Mouse (Mus musculus) fibroblast of lung, adult 2 months (primary cell): Measurements from ENCODE around the gene Fam166b.

Experiments used
- DNase-seq: peaks from one replicate; pipeline ENCODE4 v3.0.0-alpha.2; 2011; ENCODE audit warnings: low read depth

Fam166b gene

GRCm38 (mm10) chr4:43428946-43429345 lies at the start of gene Fam166b:
Gene Fam166b, minus strand, starts transcription at chr4:43429134.
- no peak for DNase-seq

- no peak for DNase-seq
These were observed 49.6 kb upstream of the Fam166b start for GRCm38 (mm10) chr4:43478534-43478858.

DNA sequence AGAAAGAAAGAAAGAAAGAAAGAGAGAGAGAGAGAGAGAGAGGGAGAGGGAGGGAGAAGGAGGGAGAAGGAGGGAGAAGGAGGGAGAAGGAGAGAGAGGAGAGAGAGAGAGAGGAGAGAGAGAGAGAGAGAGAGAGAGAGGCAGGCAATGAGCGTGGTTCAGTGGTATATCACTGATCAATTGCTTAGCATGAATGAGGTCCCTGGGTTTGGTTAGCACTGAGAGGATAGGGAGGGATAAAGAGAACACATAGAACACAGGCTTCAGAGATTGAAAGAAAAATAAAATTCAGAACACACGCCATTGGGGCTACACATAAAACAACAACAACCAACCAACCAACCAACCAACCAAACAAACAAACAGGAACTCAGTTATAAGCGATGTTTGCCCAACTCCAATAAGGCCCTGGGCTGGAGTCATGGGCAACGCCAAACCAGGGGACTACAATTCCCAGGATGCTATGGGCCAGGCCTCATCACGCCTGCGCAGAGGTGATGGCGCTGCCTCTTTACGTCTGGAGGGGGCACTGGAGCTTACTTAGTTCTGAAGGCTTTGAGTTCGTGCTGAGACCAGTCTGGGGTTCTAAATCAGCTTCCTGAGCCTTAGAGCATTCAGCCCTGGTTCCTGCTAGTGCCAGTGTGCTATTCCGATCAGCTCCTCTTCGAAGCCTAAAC lies 49.1 kb upstream of the Fam166b start:
- DNase-seq, result peak; percentile 63

GRCm38 (mm10) chr4:43476604-43477003 lies 47.7 kb upstream of the Fam166b start:
- no peak for DNase-seq

DNA sequence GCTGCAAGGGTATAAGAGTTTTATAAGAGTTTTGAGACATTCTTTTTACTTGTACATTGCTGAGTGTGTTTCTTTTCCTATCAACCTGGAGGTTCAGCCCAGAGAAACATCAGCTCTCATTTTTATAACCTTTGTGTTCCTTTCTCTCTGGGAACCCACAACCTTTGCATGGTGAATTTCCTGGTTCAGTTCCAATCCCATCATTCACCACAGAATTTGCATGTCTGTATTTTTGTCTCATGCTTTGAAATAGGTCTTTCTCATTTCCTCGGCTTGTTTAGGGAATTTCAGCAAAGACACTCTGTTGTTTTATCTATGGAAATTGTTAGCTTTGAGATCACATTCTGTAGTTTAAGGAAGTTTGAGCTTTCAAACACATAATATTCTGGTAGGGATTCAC lies 44.7 kb upstream of the Fam166b start:
- DNase-seq, result no peak

DNA sequence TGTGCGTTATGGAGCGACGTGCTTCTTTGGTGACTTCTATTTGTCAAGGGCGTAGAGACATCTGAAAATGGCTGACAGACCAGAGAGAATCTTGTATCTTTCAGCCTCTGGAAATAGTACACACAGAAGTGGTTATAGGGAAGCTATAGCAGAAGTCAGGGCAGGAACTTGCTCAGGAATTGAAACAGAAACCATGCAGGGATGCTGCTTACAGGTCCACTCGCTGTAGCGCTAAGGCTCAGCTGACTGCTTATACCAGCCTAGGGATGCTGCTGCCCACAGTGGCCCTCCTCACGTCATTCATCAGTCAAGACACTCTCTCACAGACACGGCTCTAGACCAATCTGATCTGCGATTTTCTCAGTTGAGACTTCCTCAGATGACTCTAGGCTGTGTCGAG lies 41.4 kb upstream of the Fam166b start:
- no peak for DNase-seq

DNA sequence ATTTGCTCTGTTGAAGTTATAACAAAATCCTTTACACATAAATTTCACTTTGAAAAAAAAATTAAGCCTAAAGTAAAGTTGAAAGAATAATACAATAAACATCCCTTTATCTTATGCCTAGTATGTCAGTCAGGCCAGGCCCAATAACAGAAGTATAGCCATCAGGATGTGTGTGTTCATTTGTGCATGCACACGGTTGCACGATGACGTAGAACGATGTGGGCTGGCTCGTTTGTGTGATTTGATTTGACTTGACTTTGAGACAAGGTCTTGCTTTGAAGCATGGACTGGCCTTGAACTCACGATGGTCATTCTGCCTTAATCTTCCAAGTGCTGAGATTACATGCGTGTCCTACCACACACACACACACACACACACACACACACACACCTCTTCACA lies 37.9 kb upstream of the Fam166b start:
- DNase-seq, result no peak

GRCm38 (mm10) chr4:43465935-43466334 lies 37.0 kb upstream of the Fam166b start:
- no peak for DNase-seq

DNA sequence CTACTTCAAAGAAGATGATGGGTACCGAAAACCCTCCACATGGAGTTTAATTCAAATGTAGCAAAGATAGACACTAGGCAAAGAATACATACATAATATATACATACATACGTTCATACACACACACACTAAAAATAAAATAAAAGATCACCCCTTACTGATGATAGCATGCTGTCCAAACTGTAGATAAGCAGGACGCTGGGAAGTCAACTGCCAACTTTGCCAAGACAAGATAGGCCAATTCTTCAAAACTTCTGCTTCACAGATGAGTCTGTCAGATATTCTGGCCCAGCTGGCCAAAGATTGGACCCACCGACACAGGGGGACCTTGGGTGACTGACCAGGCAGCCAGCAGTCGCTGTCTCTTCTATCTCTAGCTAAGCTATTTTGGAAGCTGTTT lies 34.2 kb upstream of the Fam166b start:
- no peak for DNase-seq

DNA sequence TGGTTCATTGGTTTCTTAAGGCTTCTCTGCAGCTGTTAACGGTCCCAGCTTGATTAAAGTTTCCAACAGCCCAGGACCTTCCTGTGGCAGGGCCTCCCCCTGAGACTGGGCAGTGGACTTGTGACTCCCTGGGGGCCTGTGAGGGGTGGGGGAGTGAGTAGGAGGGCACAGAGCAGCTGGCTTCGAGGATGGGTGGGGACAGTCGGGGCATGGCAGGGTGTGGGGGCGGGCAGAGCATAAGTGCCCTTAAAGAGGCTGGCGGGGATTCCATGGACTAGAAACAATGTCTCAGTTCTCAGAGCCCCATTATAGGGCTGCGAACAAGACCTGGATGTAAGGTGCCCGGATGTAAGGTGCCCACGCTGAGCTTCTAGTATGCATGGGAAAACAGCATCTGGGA lies 28.2 kb upstream of the Fam166b start:
- no peak for DNase-seq

DNA sequence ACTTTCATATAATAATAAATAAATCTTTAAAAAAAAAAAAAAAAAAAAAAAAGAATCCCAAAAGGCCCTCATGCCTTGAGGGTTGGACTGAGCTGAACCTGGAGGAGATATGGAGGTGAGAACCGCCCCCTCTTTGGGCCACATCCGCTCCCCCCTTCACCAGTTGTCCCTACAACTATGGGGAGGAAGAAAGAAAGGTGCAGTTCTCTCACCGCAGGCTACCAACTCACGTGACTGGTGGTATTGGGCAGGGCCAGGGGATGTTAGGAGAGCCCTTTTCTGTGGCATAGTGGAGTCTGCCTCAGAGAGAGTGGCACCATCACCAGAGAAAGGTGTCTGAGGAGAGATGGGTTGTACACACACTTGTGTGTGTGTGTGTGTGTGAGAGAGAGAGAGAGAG lies 27.5 kb upstream of the Fam166b start:
- DNase-seq, result no peak

DNA sequence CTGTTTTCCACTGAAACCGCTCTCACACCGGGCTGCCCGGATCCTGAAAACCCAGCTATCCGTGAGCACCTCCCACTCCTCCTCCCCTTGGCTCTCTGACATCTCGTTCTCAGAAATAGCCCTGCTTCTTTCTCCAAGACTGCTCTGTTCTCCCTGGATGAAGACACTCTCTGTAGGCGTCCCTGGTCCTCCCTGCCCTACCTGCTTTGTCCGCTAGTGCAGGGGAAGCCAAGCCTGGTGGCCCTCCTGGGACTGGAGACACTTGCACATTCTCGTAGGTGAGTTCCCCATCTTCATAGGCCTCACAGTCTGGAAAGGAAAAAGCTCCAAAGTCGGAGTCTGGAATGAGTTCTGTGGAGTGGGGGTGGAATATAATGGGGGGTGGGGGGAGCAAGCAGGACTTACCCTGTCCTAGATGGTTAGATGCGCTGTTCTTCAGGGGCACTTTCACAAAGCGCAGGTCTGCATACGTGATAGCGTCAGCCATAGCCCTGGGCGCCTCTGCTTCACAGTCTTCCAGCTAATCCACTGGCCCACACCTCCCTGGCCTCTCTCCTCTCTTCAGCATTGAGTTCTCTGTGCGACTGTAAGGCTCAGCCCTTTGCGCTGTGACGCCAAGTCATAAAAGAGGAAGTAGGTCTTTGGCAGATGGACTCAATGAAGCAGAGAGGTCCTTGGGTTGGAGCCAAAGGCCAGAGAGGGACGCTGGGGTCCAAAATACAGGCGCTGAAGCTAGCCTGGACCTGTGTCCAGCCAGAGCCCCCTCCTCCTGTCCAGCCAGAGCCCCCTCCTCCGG lies 25.3 kb upstream of the Fam166b start, which contains the start of gene Cd72:
Cd72 (minus strand) TSS at position 588 of the 796 bp plus-strand sequence.
- no peak for DNase-seq

DNA sequence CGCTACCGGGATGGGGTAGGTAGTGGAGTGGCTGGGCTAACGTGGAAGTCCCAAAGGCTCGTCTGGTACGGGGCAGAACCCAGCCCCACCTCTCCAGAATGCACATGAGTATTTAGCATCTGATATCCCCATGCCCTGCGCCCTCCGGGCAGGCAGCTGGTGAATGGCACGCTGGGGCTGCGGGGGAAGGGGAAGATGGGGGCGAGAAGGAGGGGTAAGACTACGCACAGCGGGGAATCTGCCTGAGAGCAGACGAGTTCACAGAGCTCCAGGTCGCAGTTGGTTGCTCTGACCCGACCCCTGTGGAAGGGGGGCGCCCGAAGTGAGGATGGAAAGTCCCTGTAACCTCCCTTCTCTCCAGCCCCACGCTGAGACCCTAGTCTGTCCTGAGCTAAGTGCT lies 24.5 kb upstream of the Fam166b start:
- no peak for DNase-seq

DNA sequence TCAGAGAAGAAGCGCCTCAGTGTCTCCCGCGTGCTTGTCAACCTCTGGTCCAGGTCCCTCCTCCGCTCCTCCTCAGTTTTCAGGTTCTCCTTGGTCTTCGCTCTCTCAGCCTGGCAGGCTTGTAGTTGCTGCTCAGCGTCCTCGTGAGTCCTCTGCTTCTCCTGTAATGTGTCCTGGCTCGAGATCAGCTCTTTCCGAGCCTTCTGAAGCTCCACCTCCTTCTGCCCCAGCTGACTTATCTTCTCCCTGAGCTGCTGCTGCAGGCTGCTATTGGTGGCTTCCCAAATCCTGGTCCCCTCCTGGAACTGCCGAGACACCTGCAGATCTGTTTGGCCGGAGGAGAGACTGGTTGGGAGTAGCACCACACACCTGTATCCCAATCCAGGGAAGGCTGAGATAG lies 23.4 kb upstream of the Fam166b start:
- no peak for DNase-seq

DNA sequence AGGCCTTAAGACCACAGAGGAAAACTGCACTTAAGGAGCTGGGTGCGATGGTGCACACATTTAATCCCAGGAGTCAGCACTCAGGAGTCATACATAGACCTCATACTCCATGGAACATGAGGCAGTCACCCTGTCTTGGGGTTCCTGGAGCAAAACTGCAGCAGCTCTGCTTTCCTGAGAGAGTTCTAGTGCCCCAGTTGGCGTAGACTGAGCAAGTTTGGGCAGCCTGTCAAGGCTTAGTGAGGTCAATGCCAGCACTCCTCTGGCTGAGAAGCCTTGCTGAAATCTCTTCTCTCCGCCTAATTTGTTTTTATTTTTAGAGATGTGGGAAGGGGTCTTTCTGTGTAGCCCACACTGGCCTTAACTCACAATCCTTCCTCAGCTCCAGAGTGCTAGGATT lies 19.6 kb upstream of the Fam166b start:
- DNase-seq, result no peak

- DNase-seq, result no peak
These were observed 18.3 kb upstream of the Fam166b start for GRCm38 (mm10) chr4:43447251-43447650.

DNA sequence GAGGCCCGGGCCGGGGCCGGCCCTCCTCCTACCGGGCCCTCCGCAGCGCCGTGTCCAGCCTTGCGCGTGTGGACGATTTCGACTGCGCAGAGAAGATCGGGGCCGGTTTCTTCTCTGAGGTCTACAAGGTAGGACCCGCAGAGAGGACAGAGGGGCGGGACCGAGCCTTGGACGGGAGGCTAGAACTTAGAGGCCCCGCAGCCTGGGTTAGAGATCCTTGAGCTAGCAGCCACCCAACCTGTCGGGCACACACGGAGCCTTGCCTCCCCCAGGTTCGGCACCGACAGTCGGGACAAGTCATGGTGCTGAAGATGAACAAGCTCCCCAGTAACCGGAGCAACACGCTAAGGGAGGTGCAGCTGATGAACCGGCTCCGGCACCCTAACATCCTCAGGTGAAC lies 14.6 kb upstream of the Fam166b start:
- DNase-seq, result no peak

DNA sequence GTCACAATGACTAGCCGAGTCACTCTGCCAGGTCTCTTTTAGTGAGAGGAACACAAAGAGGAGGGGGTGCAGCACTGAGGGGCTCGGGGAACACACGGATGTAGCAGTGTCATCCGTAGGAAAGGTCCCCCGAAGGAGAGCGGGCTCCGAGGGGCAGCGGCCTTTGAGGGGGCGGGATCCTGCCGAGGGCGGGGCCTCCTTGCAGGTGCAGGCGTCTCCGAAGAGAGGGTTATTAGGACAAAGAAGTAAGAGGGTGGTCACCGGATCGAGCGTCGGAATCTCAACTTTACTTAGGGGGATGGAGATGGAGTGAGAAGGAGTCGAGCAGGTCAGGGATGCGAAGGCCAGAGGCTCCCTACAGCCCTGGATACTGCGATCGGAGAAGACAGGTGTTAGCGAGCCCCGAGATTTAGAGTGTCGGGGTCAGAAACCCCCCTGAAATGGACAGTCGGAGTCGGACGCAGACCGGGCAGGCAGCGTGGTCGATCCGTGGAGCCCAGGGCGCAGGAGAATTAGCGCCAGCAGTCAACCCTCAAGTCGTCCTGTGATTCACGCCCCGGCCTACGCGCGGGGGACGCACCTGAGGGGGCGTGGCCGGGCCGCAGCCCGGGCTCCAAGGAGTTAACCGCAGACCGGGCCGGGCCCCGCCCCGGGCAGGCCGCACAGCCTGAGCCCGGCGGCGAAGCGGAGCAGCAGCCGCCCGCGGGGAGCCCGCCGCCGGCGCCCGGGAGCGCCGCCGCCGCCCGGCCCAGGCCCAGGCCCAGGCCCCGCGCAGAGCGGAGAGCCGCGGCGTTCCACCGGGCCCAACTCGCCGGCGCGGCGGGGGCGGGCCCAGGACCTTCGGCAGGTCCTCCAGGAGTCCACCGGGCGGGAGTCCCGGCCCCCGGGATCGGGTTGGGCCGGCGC lies 13.8 kb upstream of the Fam166b start:
- no peak for DNase-seq

DNA sequence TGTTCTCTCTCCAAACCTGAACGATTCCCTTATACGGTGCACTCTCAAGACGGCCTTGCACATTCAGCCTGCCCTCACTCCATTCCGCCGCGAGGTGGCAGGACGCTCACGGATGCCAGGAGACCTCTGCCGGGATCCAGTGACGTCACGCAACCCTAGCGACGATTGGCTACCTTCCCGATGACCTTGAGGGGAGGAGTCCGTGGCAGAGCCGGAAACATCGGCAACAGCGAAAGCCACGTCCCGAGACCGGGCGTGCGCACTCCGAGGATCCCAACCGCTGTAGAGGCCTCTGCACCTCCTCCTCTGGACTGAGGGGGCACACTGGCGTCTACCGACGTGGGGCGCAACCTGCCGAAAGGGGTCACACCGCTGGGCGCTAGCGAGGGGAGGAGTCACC lies 13.1 kb upstream of the Fam166b start:
- peak; percentile 99 for DNase-seq

DNA sequence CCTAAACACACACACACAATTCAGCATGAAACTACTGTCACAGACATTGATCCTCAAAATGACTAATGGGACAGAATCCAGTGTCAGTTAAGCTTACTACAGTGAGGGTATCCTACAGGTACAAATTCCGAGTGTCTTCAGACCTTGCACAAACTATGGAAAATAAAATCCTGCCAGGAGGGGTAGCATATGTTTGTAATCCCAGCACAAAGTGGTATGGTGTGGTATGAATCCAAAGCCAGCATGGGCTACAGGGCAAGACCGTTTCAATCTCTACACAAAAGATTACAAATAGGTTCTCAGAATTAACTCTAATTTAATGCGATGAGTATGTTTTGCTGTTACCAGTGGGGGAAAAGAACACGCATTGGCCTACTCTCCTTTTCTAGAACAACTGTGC lies 12.7 kb upstream of the Fam166b start, which contains the start of gene Tesk1:
Tesk1 (plus strand) TSS at position 301 of the 400 bp plus-strand sequence.
- no peak for DNase-seq

GRCm38 (mm10) chr4:43432832-43433231 lies 3.9 kb upstream of the Fam166b start:
- no peak for DNase-seq

GRCm38 (mm10) chr4:43431690-43432089 lies 2.8 kb upstream of the Fam166b start:
- no peak for DNase-seq
